Mouse (Mus musculus): ENCODE data around the gene Ppp4c.

DNA sequence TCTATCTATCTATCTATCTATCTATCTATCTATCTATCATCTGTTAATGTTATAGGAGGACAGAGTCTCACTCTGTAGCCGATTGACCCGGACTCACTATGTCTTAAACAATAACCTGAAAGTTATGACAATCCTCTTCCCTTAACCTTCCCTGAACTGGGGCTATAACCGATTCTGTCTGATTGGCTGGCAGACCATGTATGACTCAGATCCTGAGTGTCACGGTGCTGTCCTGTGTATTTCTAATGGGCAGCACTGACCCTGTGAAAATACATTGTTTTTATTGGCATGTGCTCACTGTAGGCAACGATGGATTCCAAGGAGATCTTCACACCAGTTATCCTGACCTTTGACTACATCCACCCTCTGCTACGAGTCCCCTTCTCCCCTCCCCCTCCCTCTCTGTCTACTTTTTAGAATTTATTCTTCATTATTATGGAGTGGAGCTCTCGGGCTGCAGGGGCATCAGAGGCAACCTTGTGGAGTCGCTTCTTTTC is 23.5 kb upstream of the Ppp4c start:
- TF ChIP-seq CTCF (conservative IDR thresholded peaks at IDR 0.05; ENCODE audit: insufficient read depth, insufficient read length, low read depth, low read length) (no peak), POLR2A (IDR thresholded peaks at IDR 0.05; ENCODE audit: low read depth, low read length) (no peak)
